Mouse (Mus musculus): ENCODE measurements around the gene Wdr5b. TPM values are rescaled to one million over a fixed set of nuclear protein-coding genes. Genes with fewer than 3 reads are reported as not detected.

Wdr5b gene
- total RNA-seq, 2 experiments from 2014 or later, result 2.8 to 3.9 TPM

DNA sequence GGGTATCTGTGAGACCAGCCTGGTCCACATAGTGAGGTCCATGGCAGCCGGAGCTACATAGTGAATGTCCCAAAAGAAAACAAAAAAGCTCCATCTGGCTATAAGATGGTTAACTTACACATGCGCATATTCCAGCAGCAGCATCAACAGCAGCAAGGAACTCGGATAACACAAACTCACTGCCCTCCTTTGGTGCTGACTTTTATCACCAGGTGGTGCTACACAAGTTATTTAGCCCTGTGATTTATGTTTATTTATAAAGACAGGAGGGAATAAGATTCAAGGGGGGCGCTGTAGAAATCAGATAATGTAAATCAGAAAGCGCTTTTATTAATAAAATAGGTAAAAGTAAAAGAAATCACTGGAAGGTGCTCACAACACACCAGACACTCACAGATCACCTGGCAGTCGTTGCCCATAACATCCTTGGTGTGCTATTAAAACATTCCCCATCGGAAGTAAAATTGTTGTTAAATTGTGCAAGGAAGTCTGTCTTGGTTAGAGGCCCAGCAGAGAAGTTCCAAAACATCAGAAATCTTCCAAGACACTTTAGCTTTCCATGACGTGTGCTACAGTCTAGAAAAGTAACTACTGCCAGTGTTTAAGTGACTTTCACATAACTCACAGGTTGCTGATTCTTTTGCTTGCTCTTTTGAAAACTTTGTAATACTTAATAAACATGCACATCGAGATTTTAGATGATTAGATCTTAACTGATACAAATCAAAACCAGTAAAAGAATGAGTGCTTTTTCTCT lies 29.0 kb downstream of the Wdr5b start:
- DNase-seq (ENCODE audit: low spot score in 2 of 2), result no peak

DNA sequence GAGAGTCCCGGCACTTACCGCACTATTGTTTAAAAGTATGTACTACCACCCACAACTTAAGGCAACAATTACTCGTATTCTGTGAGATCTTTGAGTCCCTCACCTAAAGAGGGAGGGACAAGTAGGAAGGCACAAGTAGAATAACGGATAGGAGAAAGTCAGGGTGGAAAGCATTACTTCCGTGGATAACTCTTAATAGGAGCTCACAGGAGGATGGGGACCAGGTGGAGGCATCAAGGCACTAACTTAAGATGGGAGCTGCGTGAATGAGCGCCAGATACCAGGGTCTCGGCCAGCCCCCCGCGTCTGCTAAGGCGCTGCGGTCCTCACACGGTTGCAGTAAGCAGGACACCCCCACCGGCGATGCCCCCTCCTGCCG lies 30.1 kb downstream of the Wdr5b start:
- DNase-seq (ENCODE audit: low spot score in 2 of 2), result no peak

DNA sequence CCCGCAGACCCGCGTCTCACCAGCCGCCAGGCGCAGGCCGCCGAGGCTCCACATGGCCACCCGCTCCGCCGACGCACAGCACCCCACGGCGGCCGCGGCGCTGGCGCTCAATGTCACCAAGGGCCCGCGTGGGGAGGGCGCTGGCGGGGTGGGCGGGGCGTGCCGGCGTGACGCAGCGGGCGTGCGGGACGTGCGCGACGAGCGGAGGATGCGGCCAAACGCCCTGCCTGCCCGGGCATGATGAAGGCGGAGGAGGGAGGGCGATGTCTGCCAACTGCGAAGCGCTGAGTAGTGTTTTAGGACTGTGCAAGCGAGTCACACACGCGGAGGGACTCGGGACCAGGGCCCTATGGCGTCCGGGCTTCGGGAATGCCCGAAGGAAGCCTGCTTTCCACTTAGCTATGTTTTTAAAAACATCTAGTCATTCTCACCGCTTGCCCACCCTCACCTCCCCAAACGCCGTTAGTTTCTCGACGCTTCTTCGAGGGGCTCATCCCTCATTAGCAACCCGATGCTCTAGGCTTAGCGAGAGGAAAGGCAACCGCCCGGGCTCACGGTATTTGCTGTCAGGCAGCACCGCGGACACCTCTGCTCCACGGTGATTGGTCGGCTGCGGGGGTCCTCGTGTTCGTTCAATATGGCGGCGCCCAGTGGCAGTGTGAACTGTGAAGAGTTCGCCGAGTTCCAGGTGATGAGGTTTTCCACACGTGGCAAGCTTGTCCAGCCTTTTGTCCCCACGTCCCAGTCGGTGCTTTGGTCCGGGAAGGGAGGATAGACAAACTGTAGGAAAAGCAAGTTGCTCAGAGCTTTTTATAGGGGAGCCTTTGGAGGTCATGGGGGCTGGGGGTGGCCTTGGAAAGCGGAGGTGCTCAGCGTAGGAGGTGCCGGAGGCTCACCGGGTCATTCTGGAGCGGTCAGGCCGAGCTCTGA lies 30.7 kb downstream of the Wdr5b start, which contains the start of the genes Fam162a and Ccdc58:
Fam162a (minus strand) TSS at position 145 of the 930 bp plus-strand sequence.
Ccdc58 (plus strand) TSS at position 236 of the 930 bp plus-strand sequence.
- peak; percentile 92 to 93 for DNase-seq (ENCODE audit: low spot score in 2 of 2)

- DNase-seq (ENCODE audit: low spot score in 2 of 2), result no peak
Measured at GRCm38 (mm10) chr16:36072410-36073011, 31.5 kb downstream of the Wdr5b start.

- no peak for DNase-seq (ENCODE audit: low spot score in 2 of 2)
Measured at GRCm38 (mm10) chr16:36074772-36075171, 33.8 kb downstream of the Wdr5b start.

GRCm38 (mm10) chr16:36079916-36080315 lies 38.9 kb downstream of the Wdr5b start:
- DNase-seq (ENCODE audit: low spot score in 2 of 2), result no peak

DNA sequence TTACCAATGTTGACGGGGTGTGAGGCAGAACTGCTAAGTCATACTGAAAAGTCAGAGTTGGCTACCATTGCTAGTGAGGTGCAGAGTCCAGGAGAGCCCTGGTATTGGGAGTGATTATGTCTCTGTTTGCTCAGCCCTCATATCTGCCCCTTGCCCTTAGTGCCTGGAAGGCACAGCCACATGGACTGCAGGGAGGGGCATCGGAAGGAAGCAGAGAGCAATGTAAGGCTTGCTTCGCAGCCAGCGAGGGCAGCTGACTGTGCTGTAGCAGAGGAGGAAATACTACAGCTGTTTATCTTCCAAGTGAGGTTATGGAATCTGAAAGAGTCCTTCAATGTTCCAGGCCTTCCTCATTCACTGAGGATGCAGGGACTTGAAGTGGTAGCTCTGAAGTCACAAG lies 46.9 kb downstream of the Wdr5b start:
- DNase-seq (ENCODE audit: low spot score in 2 of 2), result no peak

DNA sequence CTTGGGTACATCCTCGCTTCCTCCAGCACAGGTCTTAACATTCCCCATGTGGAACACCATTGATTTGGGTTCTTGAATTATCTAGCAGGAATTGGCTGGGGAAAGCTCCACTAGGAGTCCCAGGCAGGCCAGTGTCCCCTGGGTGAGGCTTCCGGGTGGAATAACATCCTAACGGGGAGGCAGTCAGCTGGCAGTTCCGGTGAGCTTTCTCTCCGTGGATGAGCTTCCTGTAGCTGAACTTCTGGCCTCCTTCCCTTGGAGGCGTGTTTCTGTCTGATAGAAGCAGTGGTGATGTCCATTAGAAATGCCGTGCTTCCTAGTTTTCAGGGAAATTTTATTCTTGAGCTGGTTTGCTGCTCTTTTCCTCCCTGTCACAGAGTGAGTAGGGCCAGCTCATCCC lies 48.1 kb downstream of the Wdr5b start:
- DNase-seq (ENCODE audit: low spot score in 2 of 2), result no peak

- DNase-seq (ENCODE audit: low spot score in 2 of 2), result no peak
Measured at GRCm38 (mm10) chr16:36089850-36090616, 49.0 kb downstream of the Wdr5b start.

DNA sequence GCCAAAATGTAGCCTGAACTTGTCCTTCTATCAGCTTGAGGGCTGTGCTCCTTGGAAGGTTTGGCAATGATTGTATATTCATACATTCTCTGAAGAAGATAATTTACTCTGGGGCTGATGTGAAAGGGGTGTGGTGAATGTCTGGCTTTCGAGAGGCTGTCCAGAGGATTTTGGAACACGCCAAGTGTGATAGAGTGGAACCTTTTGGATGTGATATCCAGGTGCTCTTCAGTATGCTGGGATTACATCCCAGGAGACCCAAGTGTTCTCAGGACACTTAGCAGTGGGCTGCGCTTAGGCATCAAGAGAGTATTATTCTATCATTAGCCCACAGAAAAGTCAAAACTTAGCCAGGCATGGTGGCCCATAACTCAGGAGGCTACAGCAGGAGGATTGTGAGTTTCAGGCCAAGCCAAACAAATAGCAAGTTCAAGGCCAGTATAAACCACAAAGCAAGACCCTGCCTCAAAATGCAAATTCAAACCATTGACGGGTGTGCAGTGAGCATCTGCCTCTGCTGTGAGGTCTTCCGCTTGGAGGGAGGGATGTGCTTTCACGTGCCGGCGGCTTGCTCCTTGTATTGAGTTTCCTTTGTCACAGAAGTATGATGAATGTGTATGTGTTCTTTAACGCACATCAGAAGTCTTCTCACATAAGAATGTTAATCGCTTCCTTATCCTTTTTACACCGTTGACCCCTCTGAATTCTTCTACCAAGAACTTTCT lies 50.0 kb downstream of the Wdr5b start:
- no peak for DNase-seq (ENCODE audit: low spot score in 2 of 2)

Other genes with a start within 250 kb of the Wdr5b start
- gene Parp14, start 169.6 kb upstream of the Wdr5b start, total RNA-seq (2021), result 10 to 100 TPM; 10.7 to 12.7 TPM
- gene Parp9, start 102.7 kb upstream of the Wdr5b start, total RNA-seq (2021), result 10 to 100 TPM; 11.8 to 13.9 TPM
- gene Dtx3l, start 102.0 kb upstream of the Wdr5b start, total RNA-seq (2021), result 1 to 10 TPM; 6.8 to 9.8 TPM
- gene Kpna1, start 62.4 kb upstream of the Wdr5b start, total RNA-seq (2021), result 100 to 1,000 TPM in 1 of 2 experiments, 10 to 100 TPM in 1; 77.6 to 101 TPM
- 100 to 1,000 TPM; 165 to 228 TPM for gene Fam162a, start 30.4 kb downstream of the Wdr5b start, total RNA-seq (2021)
- gene Ccdc58, start 30.5 kb downstream of the Wdr5b start, total RNA-seq (2021), result 10 to 100 TPM; 27.8 to 39.0 TPM
- not detected for gene Csta1, start 90.1 kb downstream of the Wdr5b start, total RNA-seq (2021)
- gene Stfa2l1, start 115.6 kb downstream of the Wdr5b start, total RNA-seq (2021), result not detected
- gene Gm5483, start 143.0 kb downstream of the Wdr5b start, total RNA-seq (2021), result not detected
- not detected for gene Gm5416, start 169.2 kb downstream of the Wdr5b start, total RNA-seq (2021)
- 1 to 10 TPM in 1 of 2 experiments, not detected in 1; 8.4 TPM for gene 2010005H15Rik, start 180.3 kb downstream of the Wdr5b start, total RNA-seq (2021)
- not detected for gene Stfa1, start 235.8 kb downstream of the Wdr5b start, total RNA-seq (2021)

Data from adrenal gland, adult 18-20 months (tissue).